Mouse (Mus musculus): Measurements from ENCODE around the gene Twnk.
A peak's percentile ranks its signal among the peaks of the same experiment; 100 is the strongest.
"Not testable (repeated sequence)": the region's sequence is repeated elsewhere in the genome, so short reads cannot be mapped to it uniquely, and the experiment has no call there.

Gene Twnk

GRCm38 (mm10) chr19:45024775-45025174 is 19.3 kb downstream of the Twnk start:
- DNase-seq (ENCODE audit: low spot score in 2 of 2): no peak

DNA sequence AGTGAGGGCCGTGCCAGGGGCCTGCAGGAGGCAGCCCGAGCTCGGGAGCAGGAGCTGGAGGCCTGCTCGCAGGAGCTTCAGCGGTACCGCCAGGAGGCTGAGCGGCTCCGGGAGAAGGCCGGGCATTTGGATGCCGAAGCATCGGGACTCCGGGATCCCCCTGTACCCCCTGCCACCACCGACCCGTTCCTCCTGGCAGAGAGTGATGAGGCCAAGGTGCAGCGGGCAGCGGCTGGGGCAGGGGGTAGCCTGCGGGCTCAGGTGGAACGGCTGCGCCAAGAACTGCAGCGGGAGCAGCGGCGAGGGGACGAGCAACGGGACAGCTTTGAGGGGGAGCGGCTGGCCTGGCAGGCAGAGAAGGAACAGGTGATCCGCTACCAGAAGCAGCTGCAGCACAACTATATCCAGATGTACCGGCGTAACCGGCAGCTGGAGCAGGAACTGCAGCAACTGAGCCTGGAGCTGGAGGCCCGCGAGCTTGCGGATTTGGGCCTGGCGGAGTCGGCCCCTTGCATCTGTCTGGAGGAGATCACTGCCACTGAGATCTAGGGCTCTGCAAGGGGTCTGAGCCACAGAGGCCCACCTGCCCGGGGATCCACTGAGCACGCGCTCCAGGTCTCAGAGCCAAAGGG is 20.6 kb downstream of the Twnk start:
- DNase-seq (ENCODE audit: low spot score in 2 of 2): no peak

GRCm38 (mm10) chr19:45026958-45027670 is 21.7 kb downstream of the Twnk start:
- DNase-seq (ENCODE audit: low spot score in 2 of 2): no peak

DNA sequence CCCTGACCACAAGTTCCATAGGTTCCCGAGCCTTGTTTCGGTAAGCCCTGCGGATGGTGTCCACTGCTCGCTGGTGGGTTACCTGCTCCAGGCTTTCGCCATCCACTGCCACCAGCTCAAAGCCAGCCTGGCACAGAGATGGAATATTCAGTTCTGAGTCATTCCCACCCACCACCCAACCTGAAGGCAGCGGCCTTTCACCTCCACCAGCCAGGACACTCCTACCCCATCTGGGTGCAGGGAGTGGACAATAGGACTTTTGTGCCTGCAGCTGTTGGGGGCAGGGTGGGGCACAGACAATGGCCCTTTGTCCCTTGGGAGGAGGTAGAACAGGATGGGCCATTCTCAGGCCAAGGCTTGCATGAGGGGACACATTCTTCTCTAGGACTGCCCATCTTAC is 22.4 kb downstream of the Twnk start:
- DNase-seq (ENCODE audit: low spot score in 2 of 2): no peak

DNA sequence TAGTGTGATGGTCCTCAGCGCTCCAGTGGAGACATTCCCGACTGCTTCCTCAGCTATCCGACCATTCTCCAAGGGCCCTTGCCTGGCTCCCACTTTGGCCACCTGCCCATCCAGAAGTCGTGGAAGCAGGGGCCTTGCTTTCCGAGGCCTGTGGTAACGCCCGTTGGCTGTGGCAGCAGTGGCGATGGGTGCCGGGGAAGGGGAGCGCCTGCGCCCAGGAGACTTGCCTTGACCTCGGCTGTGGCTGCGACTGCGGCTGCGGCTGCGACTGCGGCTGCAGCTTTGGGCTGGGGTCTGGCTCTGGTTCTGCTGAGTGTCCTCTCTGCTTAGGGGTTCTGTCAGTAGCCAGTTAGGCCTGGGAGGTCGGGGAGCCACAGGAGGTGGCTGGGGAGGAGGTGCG is 23.3 kb downstream of the Twnk start:
- DNase-seq (ENCODE audit: low spot score in 2 of 2): no peak

GRCm38 (mm10) chr19:45029571-45029970 is 24.1 kb downstream of the Twnk start:
- no peak for DNase-seq (ENCODE audit: low spot score in 2 of 2)

DNA sequence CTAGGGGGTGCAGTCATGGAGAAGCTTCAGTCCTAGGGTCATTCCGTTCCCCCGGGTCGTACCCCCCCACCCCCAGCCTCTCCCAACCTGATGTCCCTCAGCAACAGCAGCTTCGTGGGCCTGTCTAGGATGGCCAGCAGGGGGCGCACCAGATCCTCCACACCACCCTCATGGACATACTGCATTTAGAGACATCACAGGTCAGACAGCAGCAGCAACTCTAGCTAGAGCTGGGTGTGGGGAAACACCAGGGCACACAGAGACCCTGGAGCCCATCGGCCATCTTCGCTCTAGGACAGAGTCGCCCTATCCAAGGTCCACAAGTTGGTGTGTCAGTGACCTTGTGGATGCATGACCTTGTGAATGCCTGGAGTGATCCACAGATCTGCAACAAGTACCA is 24.6 kb downstream of the Twnk start:
- DNase-seq (ENCODE audit: low spot score in 2 of 2): peak in 1 of 2 experiments; percentile 70

GRCm38 (mm10) chr19:45030746-45031693 is 25.6 kb downstream of the Twnk start:
- peak in 1 of 2 experiments; percentile 79 for DNase-seq (ENCODE audit: low spot score in 2 of 2)

DNA sequence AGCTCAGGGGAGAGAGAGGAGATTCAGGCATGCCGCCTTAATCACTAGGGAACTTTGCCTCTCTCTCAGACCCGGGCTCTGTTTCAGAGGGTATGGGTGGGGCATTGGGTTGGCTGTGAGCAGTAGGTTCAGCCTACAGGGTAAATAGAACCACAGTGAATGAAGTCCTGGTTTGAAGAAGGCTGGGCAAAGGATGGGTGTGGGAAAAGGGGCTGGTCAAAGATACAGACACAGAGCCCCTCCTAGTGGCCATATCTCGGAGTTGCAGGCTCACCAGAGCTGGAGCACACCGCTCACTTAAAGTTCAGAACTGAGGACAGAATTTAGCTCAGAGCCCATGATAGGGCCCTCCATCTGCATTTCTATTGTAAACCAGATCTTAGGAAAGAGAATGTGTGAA is 26.3 kb downstream of the Twnk start:
- peak in 1 of 2 experiments; percentile 84 for DNase-seq (ENCODE audit: low spot score in 2 of 2)

DNA sequence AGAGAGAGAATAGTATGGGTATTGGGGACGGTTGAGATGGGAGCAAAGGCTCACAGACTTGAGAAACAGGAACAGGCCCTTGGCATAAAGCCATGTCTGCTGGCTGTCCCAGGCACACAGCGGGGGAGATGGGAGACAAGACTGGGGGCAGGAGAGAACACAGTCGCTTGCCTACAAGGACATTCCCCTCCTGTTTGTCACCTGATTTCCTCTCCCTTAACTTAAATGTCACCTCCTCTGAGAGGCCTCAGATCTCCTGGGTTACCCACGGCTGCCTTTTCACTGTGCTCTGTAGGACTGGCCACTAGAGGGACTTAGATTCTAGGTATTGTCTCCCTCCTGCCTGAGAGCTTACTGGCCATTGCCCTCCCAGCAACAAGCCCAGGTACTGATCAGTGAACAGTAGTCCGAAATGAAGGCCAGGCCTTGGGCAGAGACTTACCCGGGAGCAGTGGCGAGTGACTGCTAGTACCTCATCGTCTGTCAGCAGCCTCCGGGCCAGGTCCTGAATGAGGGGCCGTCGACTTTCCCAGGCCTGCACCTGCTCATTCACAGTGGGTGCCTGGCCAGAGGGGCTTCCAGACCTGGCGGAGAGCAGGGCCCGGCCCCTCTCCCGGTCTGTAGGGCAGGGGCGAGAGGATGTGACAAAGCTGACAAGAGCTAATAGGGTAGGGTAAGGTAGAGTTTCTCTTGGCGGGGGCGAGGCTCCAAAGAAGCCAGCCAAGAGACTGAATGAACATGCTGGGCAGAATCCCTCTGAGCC is 27.3 kb downstream of the Twnk start:
- DNase-seq (ENCODE audit: low spot score in 2 of 2): no peak

DNA sequence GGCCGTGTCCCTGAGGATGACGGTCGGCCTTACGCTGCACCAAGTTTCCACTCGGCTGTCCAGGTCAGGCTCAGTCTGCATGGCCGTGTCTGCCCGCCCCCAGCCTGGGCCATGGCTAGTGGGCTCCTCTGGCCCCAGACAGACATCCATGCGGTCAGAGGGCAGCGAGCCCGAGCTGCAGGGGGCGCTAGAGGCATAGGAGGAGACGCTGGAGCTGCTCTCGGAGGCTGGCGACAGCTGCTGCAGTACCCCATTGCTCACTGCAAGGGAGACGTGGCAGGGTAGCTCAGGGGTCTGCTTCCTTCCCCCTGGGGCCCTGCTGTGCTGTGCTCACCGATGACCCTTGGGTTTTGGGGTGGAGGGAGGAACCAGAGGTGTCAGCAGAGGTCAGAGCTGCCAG is 31.4 kb downstream of the Twnk start:
- peak in 1 of 2 experiments; percentile 63 for DNase-seq (ENCODE audit: low spot score in 2 of 2)

GRCm38 (mm10) chr19:45038198-45038597 is 32.7 kb downstream of the Twnk start:
- DNase-seq (ENCODE audit: low spot score in 2 of 2): not testable (repeated sequence)

DNA sequence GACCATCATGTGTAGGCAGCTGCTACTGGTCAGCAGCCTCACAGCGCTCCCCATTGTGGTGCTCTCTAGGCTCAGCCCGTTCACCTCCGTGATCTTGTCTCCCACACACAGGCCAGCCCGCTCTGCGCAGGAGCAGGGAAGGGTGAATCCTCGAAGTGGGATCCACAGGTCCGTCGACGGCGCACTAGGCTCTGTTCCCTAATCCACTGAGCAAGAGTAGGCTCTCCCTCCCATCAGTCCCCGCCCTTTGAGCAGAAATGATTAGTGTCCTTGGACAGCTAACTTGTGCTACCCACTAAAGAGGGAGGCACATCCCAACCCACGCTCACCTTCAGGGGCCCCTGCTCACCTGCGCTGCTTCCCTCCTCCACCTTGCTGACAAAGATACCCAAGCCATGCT is 34.8 kb downstream of the Twnk start:
- DNase-seq (ENCODE audit: low spot score in 2 of 2): no peak

DNA sequence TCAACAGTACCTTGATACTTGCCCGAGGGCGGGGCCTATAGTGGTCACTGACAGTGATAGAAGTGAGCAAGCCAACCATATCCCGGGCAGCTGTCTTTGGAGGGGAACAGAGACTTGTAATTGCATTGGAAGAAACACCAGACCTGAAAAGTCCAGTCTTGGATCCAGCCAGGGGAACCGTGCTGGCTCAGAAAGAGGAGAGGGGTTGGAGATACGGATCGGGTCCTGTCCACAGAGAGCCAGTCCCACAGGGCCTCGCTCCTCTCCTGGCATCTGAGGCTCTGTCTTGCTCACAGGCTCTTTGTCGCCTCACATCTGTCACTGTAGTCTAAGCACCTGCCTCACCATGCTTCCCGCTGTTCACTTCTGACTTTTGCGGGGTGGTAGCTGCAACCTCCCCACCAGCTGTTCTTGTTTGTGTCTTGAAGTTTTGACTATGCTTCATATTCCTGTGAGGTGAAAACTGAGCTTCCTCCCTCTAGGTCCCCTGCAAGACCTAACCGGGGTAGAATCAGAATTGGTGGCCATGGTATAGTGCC is 39.0 kb downstream of the Twnk start:
- no peak for DNase-seq (ENCODE audit: low spot score in 2 of 2)

GRCm38 (mm10) chr19:45045236-45045635 is 39.8 kb downstream of the Twnk start:
- DNase-seq (ENCODE audit: low spot score in 2 of 2): no peak

- DNase-seq (ENCODE audit: low spot score in 2 of 2): no peak
Observed at GRCm38 (mm10) chr19:45045651-45046050, 40.2 kb downstream of the Twnk start, which contains the start of gene Pdzd7. Pdzd7 (minus strand) TSS chr19:45045717.

- DNase-seq (ENCODE audit: low spot score in 2 of 2): peak in 1 of 2 experiments; percentile 82
Observed at GRCm38 (mm10) chr19:45046523-45047321, 41.3 kb downstream of the Twnk start.

- peak; percentile 73 to 91 for DNase-seq (ENCODE audit: low spot score in 2 of 2)
Observed at GRCm38 (mm10) chr19:45047417-45047934, 42.0 kb downstream of the Twnk start, which contains the start of gene Sfxn3. Sfxn3 (plus strand) TSS chr19:45047503.

- peak in 1 of 2 experiments; percentile 41 for DNase-seq (ENCODE audit: low spot score in 2 of 2)
Observed at GRCm38 (mm10) chr19:45047935-45048643, 42.6 kb downstream of the Twnk start.

Data from cerebellum, postnatal 4 days (tissue).